ENCODE assay signal across 8 mouse cellular contexts in the genomic region with DNA sequence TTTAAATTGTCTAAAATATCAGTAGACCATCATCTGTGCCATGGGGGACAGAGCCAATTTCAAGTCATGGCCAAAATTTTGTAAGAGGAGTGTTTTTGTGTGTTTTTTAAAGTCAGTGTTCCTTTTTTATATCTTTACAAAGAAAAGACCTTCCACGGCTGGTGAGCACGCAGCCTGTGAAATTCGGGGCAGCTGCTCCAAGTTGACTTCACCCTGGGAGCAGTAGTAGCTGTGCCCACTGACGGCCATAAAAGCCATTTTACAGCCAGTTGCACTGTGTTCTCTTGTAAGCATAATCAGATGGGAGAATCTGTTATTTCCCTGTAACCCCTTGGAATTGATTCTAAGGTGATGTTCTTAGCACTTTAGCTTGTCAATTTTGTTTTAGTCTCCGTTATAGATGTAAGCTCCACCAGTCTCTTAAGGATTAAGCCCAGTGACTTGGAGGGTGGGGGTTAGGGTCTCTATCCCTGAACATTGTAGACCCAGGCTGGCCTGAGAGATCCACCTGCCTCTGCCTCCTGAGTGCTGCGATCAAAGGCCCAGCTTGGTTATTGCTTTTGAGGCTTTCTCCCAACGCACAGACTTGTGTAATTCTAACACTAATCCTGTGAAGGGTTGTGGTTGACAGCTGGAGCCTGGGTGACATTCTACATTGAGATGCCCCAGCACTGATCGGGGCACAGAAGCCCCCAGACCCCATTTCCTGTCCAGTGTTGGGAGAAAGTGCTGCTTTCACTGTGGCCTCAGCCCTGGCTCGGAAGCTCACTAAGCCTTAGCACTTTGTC. TPM values are rescaled to one million over a fixed set of nuclear protein-coding genes. Genes with fewer than 3 reads are reported as not detected.
DNase-seq lines count a peak whose midpoint lies in the region; ATAC-seq and TF ChIP-seq lines count a peak whose summit lies in the region.

No protein-coding gene starts in this region.

- WGBS in hindbrain, embryonic 15.5 days, result 87% methylated on average over 9 of the region's 9 CpGs
- 90% methylated on average over 9 of the region's 9 CpGs for WGBS in midbrain, embryonic 13.5 days

- intact Hi-C loops in gastrocnemius, adult 2 months (cut with DNase I), result no loop called here
- intact Hi-C loops in gastrocnemius, postnatal 14 days (cut with DNase I; ENCODE audit: low total_unique reads), result no loop called here

- no peak for TF ChIP-seq POLR2A in bone marrow macrophage, adult 2 months (IDR thresholded peaks at IDR 0.05; ENCODE audit: borderline replicate concordance, low read depth, low read length)

- ATAC-seq in hindbrain, embryonic 15.5 days (ENCODE audit: low FRiP score, low read depth), result no peak
- no peak for ATAC-seq in midbrain, embryonic 13.5 days

- H3K36me3 ChIP-seq in hindbrain, embryonic 15.5 days, result peaks cover 12% of the 10 kb centered on the region; the same call in 1 of the 2 replicates
- H3K36me3 ChIP-seq in midbrain, embryonic 13.5 days, result peaks cover 21% of the 10 kb centered on the region

- TF ChIP-seq CTCF in gastrocnemius, adult 2 months (IDR thresholded peaks at IDR 0.05), result no peak
- TF ChIP-seq CTCF in bone marrow macrophage, adult 2 months (IDR thresholded peaks at IDR 0.05; ENCODE audit: low read depth, low read length), result no peak

- H3K27ac ChIP-seq in gastrocnemius, adult 2 months, result peak overlapping the region; percentile 99
- peak overlapping the region; percentile 100 for H3K27ac ChIP-seq in bone marrow macrophage, adult 2 months (ENCODE audit: insufficient read depth, low read depth, low read length)
- no peak overlapping the region for H3K27ac ChIP-seq in hindbrain, embryonic 15.5 days (replicated peaks)
- H3K27ac ChIP-seq in midbrain, embryonic 13.5 days, result no peak overlapping the region

- peak overlapping the region; percentile 91 for H3K4me3 ChIP-seq in gastrocnemius, adult 2 months
- peak overlapping the region; percentile 85 for H3K4me3 ChIP-seq in bone marrow macrophage, adult 2 months (ENCODE audit: insufficient read depth, low read length)
- H3K4me3 ChIP-seq in hindbrain, embryonic 15.5 days, result peak overlapping the region; percentile 53; the same call in 1 of the 2 replicates
- peak overlapping the region; percentile 60 for H3K4me3 ChIP-seq in midbrain, embryonic 13.5 days (replicated peaks)

- H3K9ac ChIP-seq in hindbrain, embryonic 15.5 days, result no peak overlapping the region
- peak overlapping the region; percentile 43; the same call in 1 of the 2 replicates for H3K9ac ChIP-seq in midbrain, embryonic 13.5 days (replicated peaks)

- no peaks in the 10 kb centered on the region for H3K9me3 ChIP-seq in hindbrain, embryonic 15.5 days
- no peaks in the 10 kb centered on the region for H3K9me3 ChIP-seq in midbrain, embryonic 13.5 days

- H3K4me2 ChIP-seq in hindbrain, embryonic 15.5 days, result peak overlapping the region; percentile 90
- H3K4me2 ChIP-seq in midbrain, embryonic 13.5 days (replicated peaks), result peak overlapping the region; percentile 82

- H3K4me1 ChIP-seq in bone marrow macrophage, adult 2 months (ENCODE audit: control insufficient read depth, insufficient read depth, low read length), result peaks cover 30% of the 10 kb centered on the region
- peaks cover 48% of the 10 kb centered on the region for H3K4me1 ChIP-seq in hindbrain, embryonic 15.5 days (replicated peaks)
- H3K4me1 ChIP-seq in midbrain, embryonic 13.5 days (replicated peaks), result peaks cover 44% of the 10 kb centered on the region

- peak; percentile 60 for DNase-seq in gastrocnemius, adult 2 months
- DNase-seq in gastrocnemius, postnatal 14 days, result no peak
- no peak for DNase-seq in right cerebral cortex, postnatal 10 days (ENCODE audit: low spot score in 2 of 2)
- no peak for DNase-seq in ovary, postnatal 10 days (ENCODE audit: low spot score)
- DNase-seq in gastrocnemius, postnatal 4 days (ENCODE audit: low spot score in 2 of 2), result no peak

- no peaks in the 10 kb centered on the region for H3K27me3 ChIP-seq in hindbrain, embryonic 15.5 days
- H3K27me3 ChIP-seq in midbrain, embryonic 13.5 days, result no peaks in the 10 kb centered on the region

RNA-seq across cellular contexts. Expression of a gene that starts 3.3 kb away (rescaled TPM):
- 100 to 1,000 TPM; 541 to 557 TPM for total RNA-seq in gastrocnemius, adult 2 months (2021)
- 100 to 1,000 TPM; 288 to 458 TPM for total RNA-seq in gastrocnemius, postnatal 14 days (2021)
- 868 and 944 TPM in 2 replicates for polyA plus RNA-seq in bone marrow macrophage, adult 2 months (2012; ENCODE audit: insufficient read depth, insufficient read length, missing spikeins)
- 48.2 and 53.0 TPM in 2 replicates for polyA plus RNA-seq in hindbrain, embryonic 15.5 days (2015; fragmentation: Nextera tagmentation; extraction: Ambion mirVana)
- polyA plus RNA-seq in midbrain, embryonic 13.5 days (2015; fragmentation: Nextera tagmentation; extraction: Ambion mirVana), result 52.2 and 57.6 TPM in 2 replicates
- total RNA-seq in gastrocnemius, postnatal 4 days (2021), result 100 to 1,000 TPM; 318 to 360 TPM

RNA-seq across cellular contexts. Expression of a gene that starts 15.7 kb away (rescaled TPM):
- total RNA-seq in gastrocnemius, adult 2 months (2021), result 1 to 10 TPM in 1 of 2 experiments, not detected in 1; 1.1 TPM
- total RNA-seq in gastrocnemius, postnatal 14 days (2021), result 1 to 10 TPM; 1.2 to 1.5 TPM
- not detected in 2 replicates for polyA plus RNA-seq in bone marrow macrophage, adult 2 months (2012; ENCODE audit: insufficient read depth, insufficient read length, missing spikeins)
- 1.8 and 2.2 TPM in 2 replicates for polyA plus RNA-seq in hindbrain, embryonic 15.5 days (2015; fragmentation: Nextera tagmentation; extraction: Ambion mirVana)
- 0.81 and 1.7 TPM in 2 replicates for polyA plus RNA-seq in midbrain, embryonic 13.5 days (2015; fragmentation: Nextera tagmentation; extraction: Ambion mirVana)
- total RNA-seq in gastrocnemius, postnatal 4 days (2021), result 1 to 10 TPM; 1.5 TPM

RNA-seq across cellular contexts. Expression of a gene that starts 32.9 kb away (rescaled TPM):
- 10 to 100 TPM; 44.5 to 48.3 TPM for total RNA-seq in gastrocnemius, adult 2 months (2021)
- total RNA-seq in gastrocnemius, postnatal 14 days (2021), result 10 to 100 TPM; 30.3 to 34.0 TPM
- 111 and 129 TPM in 2 replicates for polyA plus RNA-seq in bone marrow macrophage, adult 2 months (2012; ENCODE audit: insufficient read depth, insufficient read length, missing spikeins)
- polyA plus RNA-seq in hindbrain, embryonic 15.5 days (2015; fragmentation: Nextera tagmentation; extraction: Ambion mirVana), result 36.8 and 38.8 TPM in 2 replicates
- polyA plus RNA-seq in midbrain, embryonic 13.5 days (2015; fragmentation: Nextera tagmentation; extraction: Ambion mirVana), result 41.1 and 42.0 TPM in 2 replicates
- total RNA-seq in gastrocnemius, postnatal 4 days (2021), result 10 to 100 TPM; 32.4 to 34.2 TPM

RNA-seq across cellular contexts. Expression of a gene that starts 35.4 kb away (rescaled TPM):
- under 1 TPM; 0.41 to 0.92 TPM for total RNA-seq in gastrocnemius, adult 2 months (2021)
- total RNA-seq in gastrocnemius, postnatal 14 days (2021), result 1 to 10 TPM in 1 of 2 experiments, under 1 TPM in 1; 0.66 to 1.9 TPM
- polyA plus RNA-seq in bone marrow macrophage, adult 2 months (2012; ENCODE audit: insufficient read depth, insufficient read length, missing spikeins), result 0.28 TPM in 1 of 2 replicates, not detected in the other
- 16.7 and 19.9 TPM in 2 replicates for polyA plus RNA-seq in hindbrain, embryonic 15.5 days (2015; fragmentation: Nextera tagmentation; extraction: Ambion mirVana)
- 5.3 and 6.5 TPM in 2 replicates for polyA plus RNA-seq in midbrain, embryonic 13.5 days (2015; fragmentation: Nextera tagmentation; extraction: Ambion mirVana)
- total RNA-seq in gastrocnemius, postnatal 4 days (2021), result 1 to 10 TPM; 1.9 TPM

RNA-seq across cellular contexts. Expression of a gene that starts 36.1 kb away (rescaled TPM):
- total RNA-seq in gastrocnemius, adult 2 months (2021), result 100 to 1,000 TPM; 590 to 675 TPM
- total RNA-seq in gastrocnemius, postnatal 14 days (2021), result 100 to 1,000 TPM; 460 to 465 TPM
- polyA plus RNA-seq in bone marrow macrophage, adult 2 months (2012; ENCODE audit: insufficient read depth, insufficient read length, missing spikeins), result not detected in 2 replicates
- polyA plus RNA-seq in hindbrain, embryonic 15.5 days (2015; fragmentation: Nextera tagmentation; extraction: Ambion mirVana), result 1.9 and 2.0 TPM in 2 replicates
- polyA plus RNA-seq in midbrain, embryonic 13.5 days (2015; fragmentation: Nextera tagmentation; extraction: Ambion mirVana), result 0.62 and 0.76 TPM in 2 replicates
- 100 to 1,000 TPM; 283 to 297 TPM for total RNA-seq in gastrocnemius, postnatal 4 days (2021)

Comparison
In these comparisons a context has a peak if more than half of its experiments do, and no peak if none do; other contexts are left out.
1. H3K27ac ChIP-seq: peak in gastrocnemius, adult 2 months (single experiment) and bone marrow macrophage, adult 2 months (single experiment); none in hindbrain, embryonic 15.5 days (single experiment) and midbrain, embryonic 13.5 days (single experiment).
2. Peak in every context shown above with its lines, with median percentiles within 50 percentile points of each other: H3K4me3 ChIP-seq.